Mouse (Mus musculus): ENCODE results near the gene Adamtsl5.

DNA sequence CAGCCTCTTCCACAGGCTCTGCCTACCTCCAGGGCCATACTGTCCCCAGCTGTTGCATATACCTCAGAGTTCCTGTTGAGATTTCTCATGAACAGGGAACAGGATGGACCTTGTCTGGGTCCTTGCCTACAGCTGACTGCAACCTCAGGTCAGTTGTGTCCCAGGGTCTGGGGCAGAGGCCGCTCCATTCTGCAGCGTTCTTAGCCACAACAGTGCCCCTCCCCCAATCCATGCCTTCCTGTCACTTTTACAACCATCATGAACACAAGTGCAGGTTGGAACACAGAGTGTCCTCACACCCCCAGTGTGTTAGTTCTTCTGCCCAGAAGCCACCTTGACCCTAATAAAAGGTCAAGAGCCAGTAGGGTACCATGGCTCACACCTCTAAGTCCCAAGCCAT, 40.5 kb upstream of the Adamtsl5 start:
- TF ChIP-seq POLR2A (IDR thresholded peaks at IDR 0.05; ENCODE audit: low read depth, low read length), result no peak
- TF ChIP-seq CTCF (conservative IDR thresholded peaks at IDR 0.05; ENCODE audit: insufficient read depth, insufficient read length, low read depth, low read length), result no peak

Data from kidney, adult 2 months (tissue).